Mouse (Mus musculus) CH12F3 (cell line): ENCODE results near the gene Cdkn1c.

ENCODE experiments used
- in situ Hi-C: fragments of 300-500 bp; cut with MboI; formaldehyde crosslinking; loops from 2 replicates; pipeline ENCODE4 v1.14.3; 2020; ENCODE audit warnings: low sequenced_read_pairs

Gene Cdkn1c

GRCm38 (mm10) chr7:143474811-143475210 lies 14.0 kb upstream of the Cdkn1c start:
- in situ Hi-C loops, result no loop called here

DNA sequence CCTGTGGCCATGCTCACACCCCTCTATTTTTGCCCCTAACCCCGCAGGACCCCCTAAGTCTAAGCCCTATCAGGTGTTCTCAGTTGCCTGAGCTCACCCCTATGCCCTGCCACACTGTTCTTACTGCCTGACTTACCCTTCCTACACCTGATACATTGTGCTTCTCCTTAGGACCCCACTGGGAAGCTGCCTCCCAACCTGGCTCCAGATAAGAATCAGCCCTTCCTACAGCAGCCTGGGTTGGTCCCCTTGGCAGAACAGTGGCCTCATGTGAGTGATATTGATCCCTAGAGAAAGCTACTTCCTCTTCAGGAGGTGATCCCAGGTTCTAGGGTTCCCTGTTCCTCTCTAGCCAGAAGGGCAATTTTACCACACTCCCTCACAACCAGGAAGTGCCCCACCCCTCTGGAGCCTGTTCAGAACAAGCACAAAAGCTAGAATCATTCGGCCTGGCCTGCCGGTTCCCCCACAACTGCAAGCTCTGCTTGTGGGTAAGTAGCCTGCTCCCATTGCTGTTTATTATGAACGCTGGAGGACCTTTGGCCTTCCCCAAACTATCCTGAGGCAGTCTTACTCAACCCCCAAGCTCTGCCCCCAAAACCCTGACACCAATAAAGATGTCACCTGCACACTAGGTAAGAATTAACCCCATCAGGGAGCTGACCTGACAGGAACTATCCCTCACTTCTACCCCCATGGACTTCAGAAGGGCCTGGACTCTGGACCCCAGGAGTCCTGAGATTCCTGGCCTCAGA lies 12.7 kb upstream of the Cdkn1c start, which contains the start of gene Slc22a18:
Slc22a18 (plus strand) TSS at position 390 of the 755 bp plus-strand sequence.
- in situ Hi-C loops, result no loop called here

DNA sequence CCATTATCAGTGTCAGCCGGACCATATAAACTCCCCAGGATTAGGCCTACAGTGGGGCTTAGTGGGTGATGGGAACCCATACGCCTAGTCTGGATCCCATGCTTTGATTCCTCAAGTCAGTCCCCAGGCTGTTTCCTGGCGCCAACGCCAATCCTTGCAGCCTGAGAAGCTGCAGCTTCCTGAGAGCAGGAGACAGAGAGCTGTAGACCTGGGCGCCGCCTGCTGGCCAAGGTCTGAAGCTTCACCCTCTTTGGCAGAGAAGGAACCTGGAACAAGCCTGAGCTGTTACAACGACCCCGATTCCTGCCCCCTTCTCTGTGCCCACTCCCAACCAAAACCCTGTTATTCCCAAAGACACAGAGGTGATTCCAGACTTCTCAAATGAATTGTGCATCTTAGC lies 9.1 kb upstream of the Cdkn1c start:
- in situ Hi-C loops, result loop anchor here (5.0 kb wide), 1 partner anchor 318 kb away; no protein-coding TSS in a partner anchor

DNA sequence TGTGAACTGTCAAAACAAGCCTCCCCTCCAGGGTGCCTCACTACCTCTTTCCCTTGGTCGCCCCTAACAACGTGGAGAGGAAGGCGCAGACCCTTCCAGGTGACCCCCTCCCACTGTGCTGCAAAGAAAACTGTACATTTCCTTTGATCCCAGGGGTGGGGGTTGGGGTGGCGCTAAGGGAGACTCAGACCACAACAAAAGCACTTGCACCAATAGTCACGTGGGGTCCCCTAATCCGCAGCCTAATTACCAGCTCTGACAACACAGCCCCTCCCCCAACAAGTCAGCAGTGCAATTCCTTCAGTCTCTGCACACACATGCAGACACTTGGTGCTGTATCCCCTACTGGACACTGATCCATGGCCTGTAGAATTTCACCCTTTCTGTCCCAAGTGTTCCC lies 6.9 kb upstream of the Cdkn1c start:
- in situ Hi-C loops, result loop anchor here (5.0 kb wide), 1 partner anchor 315 kb away; no protein-coding TSS in a partner anchor

GRCm38 (mm10) chr7:143466099-143466677 lies 5.3 kb upstream of the Cdkn1c start:
- in situ Hi-C loops, result loop anchor here (5.0 kb wide), 1 partner anchor 314 kb away; no protein-coding TSS in a partner anchor

DNA sequence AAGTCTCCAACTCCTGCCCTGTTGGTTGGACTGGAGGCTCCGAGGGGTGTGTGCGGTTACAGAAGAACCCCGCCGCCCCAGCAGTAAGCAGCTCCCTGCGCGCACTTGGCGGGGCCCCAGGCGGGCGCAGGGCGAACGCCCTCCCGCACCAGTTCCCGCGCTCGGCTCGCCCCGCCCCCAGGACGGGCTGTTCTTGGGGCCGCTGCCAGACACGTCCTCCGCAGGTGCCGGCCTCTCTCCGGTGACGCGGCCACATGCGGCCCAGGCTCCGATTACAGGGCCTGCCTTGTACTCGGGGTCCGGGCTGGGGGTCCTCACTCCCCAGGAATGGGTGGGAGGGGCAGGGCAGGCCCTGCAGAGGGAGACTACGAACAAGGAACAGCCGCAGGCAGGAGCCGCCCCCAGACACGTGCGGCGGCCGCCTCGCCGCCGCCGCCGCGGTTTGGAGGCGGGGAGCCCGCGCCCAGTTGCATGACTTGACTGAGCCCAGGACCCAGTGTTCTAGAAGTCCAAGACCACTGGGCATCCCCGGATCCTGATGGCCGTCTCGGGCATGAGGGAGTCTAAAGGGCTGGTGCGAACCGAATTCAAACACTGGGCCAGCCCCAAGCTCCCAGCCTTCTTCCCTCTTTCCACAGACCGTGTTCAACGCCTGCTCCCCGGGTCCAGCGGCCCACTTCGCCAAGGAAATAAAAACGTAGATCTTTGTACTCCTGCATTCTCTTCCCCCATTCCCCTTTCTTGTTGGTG lies 4.1 kb upstream of the Cdkn1c start:
- in situ Hi-C loops, result loop anchor here (5.0 kb wide), 1 partner anchor 313 kb away; no protein-coding TSS in a partner anchor

- in situ Hi-C loops, result no loop called here
Measured at GRCm38 (mm10) chr7:143463865-143464415, 3.1 kb upstream of the Cdkn1c start.

GRCm38 (mm10) chr7:143462516-143462915 lies 1.7 kb upstream of the Cdkn1c start:
- in situ Hi-C loops, result no loop called here

- in situ Hi-C loops, result no loop called here
Measured at GRCm38 (mm10) chr7:143461920-143462319, 1.1 kb upstream of the Cdkn1c start.

DNA sequence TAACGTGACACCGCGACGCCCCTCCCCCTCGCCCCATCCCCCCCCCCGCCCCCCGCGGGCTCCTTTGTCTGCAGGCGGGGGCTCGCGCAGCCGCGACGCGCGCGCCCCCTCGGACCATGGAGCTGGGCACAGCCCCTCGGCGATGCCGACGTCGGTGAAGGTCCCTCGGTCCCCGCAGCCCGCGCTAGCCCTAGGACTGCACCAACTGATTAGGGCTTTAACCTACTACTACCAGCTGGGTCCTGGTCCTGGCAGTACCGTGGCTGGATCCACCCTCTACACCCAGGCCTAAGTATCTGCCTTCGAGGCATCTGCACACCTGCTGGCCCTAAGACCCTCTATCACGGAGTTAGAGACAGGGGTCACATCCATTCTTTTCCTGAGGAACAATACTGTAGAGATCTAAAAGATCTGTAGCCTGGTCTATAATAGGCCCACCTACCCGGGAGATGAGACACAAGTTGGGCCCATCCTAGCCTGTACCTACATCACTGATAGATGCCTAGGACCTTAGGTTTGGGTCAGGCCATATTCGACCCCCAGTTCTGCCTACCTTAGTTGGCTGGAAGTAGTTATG lies 532 bp upstream of the Cdkn1c start:
- in situ Hi-C loops, result no loop called here

DNA sequence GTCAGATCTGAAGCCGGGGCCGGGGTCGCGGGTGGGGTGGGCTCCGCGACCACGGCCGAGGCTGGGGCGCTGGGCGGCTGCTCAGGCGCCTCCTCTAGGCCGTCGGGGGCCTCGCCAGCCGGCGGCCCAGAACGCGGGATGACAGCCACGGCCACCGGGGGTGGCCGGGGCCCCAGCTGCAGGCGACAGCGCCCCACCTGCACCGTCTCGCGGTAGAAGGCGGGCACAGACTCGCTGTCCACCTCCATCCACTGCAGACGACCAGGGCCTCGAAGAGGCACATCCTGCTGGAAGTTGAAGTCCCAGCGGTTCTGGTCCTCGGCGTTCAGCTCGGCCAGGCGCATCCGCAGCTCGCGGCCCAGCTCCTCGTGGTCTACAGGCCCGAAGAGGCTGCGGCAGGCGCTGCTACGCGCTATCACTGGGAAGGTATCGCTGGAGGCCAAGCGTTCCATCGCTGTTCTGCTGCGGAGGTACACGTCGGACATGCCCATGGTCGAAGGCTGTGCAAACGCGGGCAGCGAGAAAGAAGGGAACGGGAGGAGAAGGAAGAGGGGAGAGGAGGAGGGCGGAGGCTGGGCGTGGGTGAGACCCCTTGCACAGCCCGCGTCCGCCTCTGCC lies 524 bp downstream of the Cdkn1c start:
- in situ Hi-C loops, result no loop called here

- in situ Hi-C loops, result no loop called here
Measured at GRCm38 (mm10) chr7:143459332-143460211, 1.3 kb downstream of the Cdkn1c start.

- in situ Hi-C loops, result no loop called here
Measured at GRCm38 (mm10) chr7:143458963-143459331, 1.9 kb downstream of the Cdkn1c start.

DNA sequence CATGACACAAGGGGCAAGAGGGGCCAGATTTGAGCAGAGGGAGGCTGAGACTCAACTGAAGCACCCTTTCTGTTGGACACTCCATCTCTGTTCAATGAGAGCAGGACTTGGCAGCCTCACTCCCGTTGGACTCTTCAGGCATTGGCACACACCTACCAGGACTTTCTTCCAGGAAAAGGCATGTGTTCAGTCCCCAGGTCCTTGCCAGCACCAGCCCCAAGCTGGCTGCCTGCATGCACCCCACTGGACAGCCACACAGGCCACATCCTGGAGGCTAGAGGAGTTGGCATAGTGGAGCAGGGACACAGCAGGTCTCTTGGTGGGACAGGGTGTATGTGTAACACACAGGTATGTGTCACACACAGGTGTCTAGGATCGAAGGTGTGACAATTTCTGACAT lies 13.7 kb downstream of the Cdkn1c start:
- in situ Hi-C loops, result no loop called here

DNA sequence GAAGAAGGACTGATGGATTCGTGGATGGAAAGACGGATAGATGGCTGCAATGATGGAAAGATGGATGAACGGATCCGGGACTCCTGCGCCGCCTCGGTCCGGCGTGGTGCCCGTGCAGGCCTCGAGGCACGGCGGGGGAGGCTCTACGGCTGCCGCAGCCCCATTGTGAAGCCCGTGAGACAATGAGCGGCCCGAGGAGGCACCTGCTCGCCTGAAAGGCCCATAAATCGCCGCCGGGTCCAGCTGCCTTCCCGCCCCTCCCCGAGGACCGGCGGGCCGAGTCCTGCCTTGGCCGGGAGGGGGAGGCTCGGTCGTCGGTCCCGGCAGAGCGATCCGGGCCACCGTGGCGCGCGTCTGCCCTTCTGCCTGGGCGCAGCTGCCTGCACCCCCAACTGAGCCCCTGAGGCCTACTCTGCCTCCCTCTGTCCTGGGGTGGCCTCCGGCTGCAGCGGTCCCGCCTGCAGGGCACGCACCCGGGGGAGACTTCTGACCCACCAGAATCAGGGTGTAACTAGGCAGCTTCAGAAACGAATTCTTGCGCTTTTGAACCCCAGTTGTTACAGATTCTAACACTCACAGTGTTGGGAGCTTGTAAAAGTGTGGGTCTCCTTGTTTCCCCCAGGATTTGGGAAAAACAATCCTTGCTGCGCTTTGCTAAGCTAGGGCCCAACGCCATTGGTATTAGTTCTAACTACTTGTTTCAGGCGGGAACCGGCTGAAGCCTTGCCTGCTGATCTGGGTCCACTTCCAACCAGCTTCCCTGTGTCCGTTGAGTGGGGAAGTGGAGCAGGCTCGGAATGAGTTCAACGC lies 15.0 kb downstream of the Cdkn1c start:
- in situ Hi-C loops, result no loop called here

DNA sequence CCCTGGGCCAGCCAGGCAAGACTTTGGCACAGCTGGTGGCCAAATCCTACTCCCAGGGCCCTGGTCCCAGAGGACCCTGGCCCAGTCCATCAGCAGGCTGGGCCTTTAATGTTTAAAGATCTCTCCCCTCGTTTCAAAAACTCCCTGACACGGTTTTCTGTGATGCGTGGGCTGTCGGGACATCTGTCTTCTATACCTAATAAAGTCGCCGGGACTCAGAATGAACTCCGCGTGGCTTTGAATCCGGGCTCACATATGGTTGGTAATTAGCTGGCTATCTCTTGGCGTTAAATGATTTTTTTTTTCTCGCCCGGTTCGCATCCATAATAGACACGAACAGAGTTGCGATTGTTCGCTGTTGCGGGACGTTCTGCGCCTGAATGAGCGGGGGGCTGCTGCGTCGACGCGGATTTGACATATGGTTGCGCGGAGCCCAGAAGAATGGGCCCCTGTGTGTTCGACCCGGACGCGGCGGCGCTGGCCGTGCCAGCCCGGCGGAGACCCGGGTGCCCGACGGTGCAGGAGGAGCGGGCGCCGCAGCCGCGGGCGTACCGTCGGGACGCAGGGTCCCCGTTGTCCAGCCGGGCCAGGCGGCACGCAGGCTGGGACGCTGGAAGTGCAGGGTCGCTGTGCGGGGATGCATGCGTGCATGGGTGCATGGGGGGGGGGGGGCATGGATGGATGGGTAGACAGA lies 15.7 kb downstream of the Cdkn1c start:
- in situ Hi-C loops, result no loop called here

DNA sequence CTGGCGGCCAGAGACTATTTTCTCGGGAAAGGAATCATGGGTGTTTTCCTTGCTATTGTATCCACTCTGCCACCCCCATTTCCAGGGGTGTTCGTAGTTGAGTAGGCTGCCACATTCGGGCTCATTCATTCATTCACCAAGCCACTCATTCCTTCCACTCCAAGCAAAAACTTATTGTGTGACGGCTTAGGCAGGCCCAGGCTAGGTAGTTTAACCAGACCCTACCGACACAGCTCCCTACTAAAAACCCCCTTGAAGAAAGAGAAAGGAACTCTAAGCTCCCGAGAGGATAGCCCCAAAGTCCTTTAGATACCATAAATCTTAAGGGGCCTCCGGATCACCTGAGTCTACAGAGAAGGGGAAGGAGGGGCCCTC lies 16.3 kb downstream of the Cdkn1c start:
- in situ Hi-C loops, result no loop called here

DNA sequence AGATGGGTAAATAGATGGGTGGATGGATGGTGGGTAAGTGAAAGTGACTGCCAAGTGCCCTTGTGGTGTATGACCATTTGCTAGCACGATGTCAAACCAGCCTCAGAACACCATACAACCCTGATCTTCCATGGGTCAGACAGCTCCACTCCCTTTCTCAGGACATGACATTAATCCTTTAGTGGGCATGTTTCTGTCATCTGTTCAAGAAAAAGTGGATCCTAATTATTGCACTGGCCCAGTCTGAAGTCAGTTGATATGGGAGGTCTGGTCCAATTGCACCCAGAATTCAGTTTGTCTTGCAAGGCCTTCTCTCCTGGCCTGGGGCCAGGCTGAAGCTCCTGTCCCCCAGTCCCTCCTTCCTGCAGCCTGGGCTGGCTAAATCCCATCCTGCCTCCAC lies 21.9 kb downstream of the Cdkn1c start:
- in situ Hi-C loops, result no loop called here
